Mouse (Mus musculus) gastrocnemius, adult 18-20 months (tissue): ENCODE results near the gene Socs7. TPM values are rescaled to one million over a fixed set of nuclear protein-coding genes. Genes with fewer than 3 reads are reported as not detected.
"Not testable (repeated sequence)": the region's sequence is repeated elsewhere in the genome, so short reads cannot be mapped to it uniquely, and the experiment has no call there.

ENCODE experiments used
- DNase-seq: peaks from one replicate; pipeline ENCODE4 v3.0.0; 2021; ENCODE audit warnings: low spot score
- long read RNA-seq, 2 experiments: library from polyadenylated mRNA; stranded (forward); transcript quantifications; one replicate each; pipeline ENCODE4 v2.0.0; 2021
- total RNA-seq, 2 experiments: library from RNA; stranded (reverse); gene quantifications; 2 replicates each; pipeline ENCODE4 v1.2.3; 2021

The Socs7 gene
- total RNA-seq, result 10 to 100 TPM; 43.0 to 43.5 TPM
- long read RNA-seq, experiment 1, full-length matches to known transcripts, result 1 of 22 reads
- long read RNA-seq, experiment 1, partial matches to known transcripts, result 16 of 22 reads
- long read RNA-seq, experiment 1, other reads (novel, unspliced or antisense), result 5 of 22 reads
- long read RNA-seq, experiment 2, full-length matches to known transcripts, result 1 of 31 reads
- long read RNA-seq, experiment 2, partial matches to known transcripts, result 19 of 31 reads
- long read RNA-seq, experiment 2, other reads (novel, unspliced or antisense), result 11 of 31 reads

GRCm38 (mm10) chr11:97361948-97362648 lies at the start of gene Socs7:
Socs7 (plus strand) TSS chr11:97362551.
- peak; percentile 97 for DNase-seq

- not testable (repeated sequence) for DNase-seq
These were observed 49.5 kb upstream of the Socs7 start for GRCm38 (mm10) chr11:97312871-97313270.

DNA sequence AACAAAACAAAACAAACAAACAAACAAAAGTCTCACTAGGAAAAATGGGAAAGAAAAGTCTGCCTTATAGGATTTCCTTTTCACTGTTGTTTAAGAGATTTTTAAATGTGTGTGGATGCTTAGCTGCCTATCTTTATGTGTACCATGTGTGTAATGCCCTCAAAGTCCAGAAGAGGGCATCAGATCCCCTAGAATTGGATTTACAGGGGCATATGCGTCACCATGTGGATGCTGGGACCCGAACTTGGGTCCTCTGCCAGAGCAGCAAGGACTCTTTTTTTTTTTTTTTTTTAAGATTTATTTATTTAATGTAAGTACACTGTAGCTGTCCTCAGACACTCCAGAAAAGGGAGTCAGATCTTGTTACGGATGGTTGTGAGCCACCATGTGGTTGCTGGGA lies 48.2 kb upstream of the Socs7 start:
- DNase-seq, result no peak

- DNase-seq, result no peak
These were observed 47.4 kb upstream of the Socs7 start for GRCm38 (mm10) chr11:97314751-97315503.

GRCm38 (mm10) chr11:97315504-97316503 lies 46.5 kb upstream of the Socs7 start, which contains the start of gene Mrpl45:
Mrpl45 (plus strand) TSS chr11:97315716.
- DNase-seq, result peak; percentile 98

GRCm38 (mm10) chr11:97321197-97321596 lies 41.2 kb upstream of the Socs7 start:
- no peak for DNase-seq

- not testable (repeated sequence) for DNase-seq
These were observed 40.3 kb upstream of the Socs7 start for GRCm38 (mm10) chr11:97321894-97322600.

- DNase-seq, result no peak
These were observed 37.1 kb upstream of the Socs7 start for GRCm38 (mm10) chr11:97325224-97325623.

GRCm38 (mm10) chr11:97328148-97328547 lies 34.2 kb upstream of the Socs7 start:
- peak; percentile 61 for DNase-seq

DNA sequence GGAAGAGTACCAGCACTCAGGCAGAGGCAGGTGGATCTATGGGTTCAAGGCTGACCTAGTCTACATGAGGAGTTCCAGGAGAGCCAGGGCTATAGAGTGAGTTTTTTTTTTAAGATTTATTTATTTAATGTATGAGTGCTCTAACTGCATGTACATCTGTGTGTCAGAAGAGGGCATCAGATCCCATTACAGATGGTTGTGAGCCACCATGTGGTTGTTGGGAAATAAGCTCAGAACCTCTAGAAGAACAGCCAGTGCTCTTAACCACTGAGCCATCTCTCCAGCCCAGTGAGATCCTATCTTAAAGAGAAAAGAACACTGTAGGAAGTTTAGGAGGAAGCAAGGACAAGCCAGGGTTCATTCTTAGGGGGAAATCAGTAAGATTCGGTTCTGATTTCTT lies 32.0 kb upstream of the Socs7 start:
- no peak for DNase-seq

GRCm38 (mm10) chr11:97331231-97332190 lies 30.8 kb upstream of the Socs7 start:
- no peak for DNase-seq

GRCm38 (mm10) chr11:97333044-97333443 lies 29.3 kb upstream of the Socs7 start:
- DNase-seq, result no peak

GRCm38 (mm10) chr11:97333896-97334295 lies 28.5 kb upstream of the Socs7 start:
- no peak for DNase-seq

DNA sequence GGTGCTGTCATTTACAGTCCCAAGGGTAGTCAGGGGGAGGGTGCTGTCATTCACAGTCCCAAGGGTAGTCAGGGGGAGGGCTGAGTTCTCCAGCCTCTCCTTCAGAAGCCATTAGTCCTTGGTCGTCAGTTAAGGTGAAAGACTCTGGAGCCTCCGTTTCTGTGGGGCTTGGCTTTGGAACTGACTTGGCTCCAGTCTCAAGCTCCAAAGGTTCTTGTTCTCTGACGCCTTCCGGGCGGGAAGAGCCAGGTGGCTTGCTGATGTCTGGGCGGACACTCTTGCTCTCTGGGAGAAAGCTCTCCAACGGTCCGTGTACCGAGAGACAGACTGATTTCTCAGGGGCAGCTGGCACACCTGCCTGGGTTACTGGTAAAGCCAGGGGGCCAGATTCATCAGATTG lies 28.0 kb upstream of the Socs7 start:
- no peak for DNase-seq

DNA sequence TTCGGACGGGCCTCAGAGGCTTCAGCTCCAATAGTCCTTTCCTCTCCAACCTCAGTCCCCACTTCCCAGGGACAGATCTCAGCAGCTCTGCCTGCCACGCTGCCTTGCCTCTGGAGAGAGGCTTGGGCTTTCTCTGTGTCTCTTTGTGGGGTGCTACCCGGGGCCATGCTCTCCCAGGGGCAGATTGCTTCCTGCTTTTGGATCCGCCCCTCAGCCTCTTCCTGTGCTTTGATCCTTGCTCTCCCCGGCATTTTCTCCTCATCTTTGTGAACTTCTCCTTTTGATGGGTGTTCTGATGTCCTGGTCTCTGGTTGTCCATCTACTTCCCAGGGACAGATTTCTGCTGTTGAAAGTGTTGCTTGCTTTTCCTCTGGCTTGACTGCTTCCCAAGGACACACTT lies 26.1 kb upstream of the Socs7 start:
- DNase-seq, result no peak

DNA sequence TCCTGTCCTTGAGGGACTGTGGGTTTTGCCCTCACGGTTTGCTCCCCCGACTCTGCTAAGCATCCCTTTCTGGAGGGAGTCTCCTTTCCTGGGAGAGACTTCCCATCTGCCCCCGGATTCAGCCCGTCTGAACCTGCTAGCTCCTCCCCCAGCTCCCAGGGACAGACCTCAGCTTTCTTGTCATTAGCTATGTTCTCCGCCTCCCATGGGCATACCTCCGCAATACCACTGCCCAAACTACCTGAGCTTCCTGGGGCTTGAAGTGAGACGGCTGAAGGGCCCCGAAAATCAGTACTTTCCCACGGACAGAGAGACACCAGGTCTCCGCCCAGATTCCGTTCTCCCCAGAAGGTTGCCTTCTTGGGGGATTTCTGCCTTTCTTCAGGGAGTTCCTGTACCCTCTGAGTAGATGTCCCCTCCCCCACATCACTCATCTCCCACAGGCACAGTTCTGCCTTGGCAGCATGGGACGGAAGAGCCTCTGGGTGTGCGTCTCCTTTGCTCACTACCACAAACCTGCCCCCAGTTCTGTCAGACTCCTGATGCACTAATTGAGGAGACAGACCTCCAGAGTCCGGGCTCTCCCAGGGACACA lies 25.5 kb upstream of the Socs7 start:
- DNase-seq, result no peak

- DNase-seq, result no peak
These were observed 25.0 kb upstream of the Socs7 start for GRCm38 (mm10) chr11:97337363-97337762.

DNA sequence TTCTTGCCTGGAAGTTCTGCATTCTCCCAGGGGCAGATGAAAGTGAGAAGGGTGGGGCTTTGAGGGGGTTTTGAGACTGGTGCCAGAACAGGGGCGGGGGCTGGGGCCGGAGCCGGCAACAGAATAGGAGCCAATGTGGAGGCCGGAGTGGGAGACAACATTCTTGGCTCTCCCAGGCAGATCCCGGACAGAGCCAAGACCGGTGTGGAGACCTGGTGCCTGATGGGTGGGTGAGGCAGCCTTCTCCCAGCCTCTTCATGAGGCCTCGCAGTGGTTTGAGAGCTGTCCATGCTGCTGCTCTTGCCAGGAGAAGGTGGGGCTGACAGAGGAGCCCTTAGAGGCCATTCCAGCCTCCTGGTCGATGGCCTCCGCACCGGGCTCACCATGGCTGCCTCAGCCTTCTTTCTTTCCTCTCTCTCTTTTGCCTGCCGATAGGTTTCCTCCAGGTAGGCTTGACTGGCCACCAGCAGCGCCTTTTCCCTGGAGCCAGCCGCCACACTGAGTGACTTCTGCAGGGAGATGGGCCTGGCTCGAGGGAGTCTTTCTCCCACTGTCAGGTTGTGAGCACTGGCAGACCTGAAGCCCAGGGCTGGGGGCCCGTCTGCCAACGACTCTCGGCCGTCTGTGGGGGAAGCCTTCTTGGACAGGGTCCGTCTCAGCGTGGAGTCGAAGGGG lies 23.9 kb upstream of the Socs7 start:
- DNase-seq, result no peak
